Mouse (Mus musculus): Measurements from ENCODE around the gene Pgbd5. TPM values are rescaled to one million over a fixed set of nuclear protein-coding genes. Genes with fewer than 3 reads are reported as not detected.
"Not testable (repeated sequence)": the region's sequence is repeated elsewhere in the genome, so short reads cannot be mapped to it uniquely, and the experiment has no call there.

Pgbd5 gene
- polyA plus RNA-seq, 1 experiment from 2014 or later = 16.4 TPM

GRCm38 (mm10) chr8:124455359-124455758 is 15.9 kb upstream of the Pgbd5 start:
- Histone ChIP-seq H3K4me3 (no peak overlapping the region), H3K4me1 (replicated peaks) (no peaks in the 10 kb centered on the region), H3K9me3 (no peaks in the 10 kb centered on the region), H3K27ac (replicated peaks) (no peak overlapping the region), H3K36me3 (no peaks in the 10 kb centered on the region), H3K27me3 (no peaks in the 10 kb centered on the region), H3K9ac (no peak overlapping the region), H3K4me2 (no peak overlapping the region)
- WGBS = 58% methylated on average over 3 of the region's 3 CpGs
- no peak for ATAC-seq (ENCODE audit: low FRiP score, low read depth)

DNA sequence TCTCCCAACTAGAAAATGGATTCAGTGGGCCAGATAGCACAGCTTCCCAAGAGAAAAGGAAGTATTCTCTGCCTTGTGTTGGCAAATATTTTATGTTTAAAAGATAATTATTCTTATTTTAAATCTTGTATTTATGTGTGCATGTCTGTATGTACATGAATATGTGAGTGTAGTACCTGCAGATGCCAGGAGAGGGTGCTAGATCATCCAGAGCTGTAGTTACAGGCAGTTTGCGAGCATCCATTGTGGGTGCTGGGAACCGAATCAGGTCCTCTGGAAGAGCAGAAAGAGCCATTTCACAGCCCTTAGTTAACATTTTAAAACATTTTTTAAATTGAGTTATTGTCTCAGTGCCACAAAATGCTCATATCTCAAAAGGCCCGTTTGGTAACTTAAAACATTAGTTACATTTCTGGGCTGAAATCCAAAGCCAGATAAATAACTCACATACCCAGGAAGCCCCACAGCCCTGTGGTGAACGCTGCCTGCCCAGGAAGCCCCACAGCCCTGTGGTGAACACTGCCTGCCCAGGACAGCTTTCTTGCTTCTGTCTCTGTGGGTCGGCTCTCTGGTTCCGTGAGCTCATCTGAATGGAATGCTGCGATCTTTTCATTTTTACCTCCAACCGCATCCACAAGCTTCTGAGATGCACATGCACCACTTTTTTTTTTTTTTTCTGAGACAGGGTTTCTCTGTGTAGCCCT is 10.9 kb upstream of the Pgbd5 start:
- Histone ChIP-seq H3K27ac (replicated peaks) (no peak overlapping the region), H3K27me3 (no peaks in the 10 kb centered on the region), H3K4me1 (replicated peaks) (peaks cover 6% of the 10 kb centered on the region), H3K9me3 (no peaks in the 10 kb centered on the region), H3K4me2 (no peak overlapping the region), H3K4me3 (no peak overlapping the region), H3K9ac (no peak overlapping the region), H3K36me3 (no peaks in the 10 kb centered on the region)
- no peak for ATAC-seq (ENCODE audit: low FRiP score, low read depth)
- 85% methylated on average over 8 of the region's 8 CpGs for WGBS

DNA sequence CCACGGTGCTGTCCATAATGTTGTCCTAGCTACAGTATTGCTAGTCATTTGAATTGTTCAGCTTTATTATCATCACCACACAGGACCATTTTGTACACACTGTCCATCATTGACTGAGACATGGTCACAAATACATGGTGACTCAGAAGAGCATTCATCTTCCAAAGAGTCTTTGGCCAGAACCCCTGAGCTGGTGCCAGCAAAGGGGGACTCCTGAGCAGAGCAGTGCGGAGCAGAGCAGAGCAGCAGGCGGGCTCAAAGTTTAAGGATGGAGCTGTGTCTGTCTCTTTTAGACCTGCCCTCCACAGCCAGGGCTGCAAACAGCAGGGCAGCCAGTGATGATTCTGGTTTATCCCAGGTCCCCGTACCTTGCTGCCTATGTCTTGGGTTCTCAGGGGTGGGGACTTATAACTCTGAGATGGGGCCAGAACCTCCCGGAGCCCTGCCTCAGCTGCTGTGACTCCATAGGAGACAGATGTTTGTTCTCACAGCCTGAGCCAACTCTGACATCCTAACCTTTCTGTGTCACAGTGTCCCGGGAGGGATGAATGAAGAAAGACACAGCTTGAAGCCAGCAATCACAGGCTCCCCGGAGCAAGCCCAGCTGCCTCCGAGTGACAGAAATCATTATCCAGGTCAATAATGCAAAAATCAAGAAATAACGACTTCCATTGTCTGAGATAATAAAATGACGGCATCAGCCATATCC is 9.7 kb upstream of the Pgbd5 start:
- Histone ChIP-seq H3K36me3 (no peaks in the 10 kb centered on the region), H3K9ac (no peak overlapping the region), H3K27ac (replicated peaks) (no peak overlapping the region), H3K4me2 (no peak overlapping the region), H3K27me3 (no peaks in the 10 kb centered on the region), H3K9me3 (no peaks in the 10 kb centered on the region), H3K4me1 (replicated peaks) (peaks cover 6% of the 10 kb centered on the region), H3K4me3 (no peak overlapping the region)
- WGBS = 33% methylated on average over 10 of the region's 10 CpGs
- no peak for ATAC-seq (ENCODE audit: low FRiP score, low read depth)

DNA sequence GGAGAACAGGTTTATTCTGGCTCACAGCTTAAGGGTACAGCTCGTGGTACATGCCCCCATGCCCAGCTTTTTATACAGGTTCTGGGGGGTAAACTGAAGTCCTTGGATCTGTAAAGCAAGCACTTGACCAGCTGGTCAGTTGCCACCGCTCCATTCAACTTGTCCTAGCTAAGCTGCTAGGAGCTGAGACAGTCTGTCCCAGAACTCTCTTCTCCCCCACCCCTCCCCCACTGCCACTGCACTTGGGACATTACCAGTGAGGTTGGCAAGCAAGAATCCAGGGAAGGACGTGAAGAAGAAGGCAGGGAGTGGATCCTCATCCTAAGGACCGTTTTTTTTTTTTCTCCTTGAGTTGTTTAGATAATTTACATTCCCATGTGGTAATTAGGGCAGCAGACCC is 2.7 kb downstream of the Pgbd5 start:
- 19% methylated on average over 4 of the region's 4 CpGs for WGBS
- no peak overlapping the region for H3K4me3 ChIP-seq
- no peak overlapping the region for H3K4me2 ChIP-seq
- peaks cover 32% of the 10 kb centered on the region for H3K4me1 ChIP-seq (replicated peaks)
- H3K9me3 ChIP-seq = no peaks in the 10 kb centered on the region
- ATAC-seq (ENCODE audit: low FRiP score, low read depth) = no peak
- H3K9ac ChIP-seq = no peak overlapping the region
- H3K27ac ChIP-seq (replicated peaks) = no peak overlapping the region
- no peaks in the 10 kb centered on the region for H3K27me3 ChIP-seq
- no peaks in the 10 kb centered on the region for H3K36me3 ChIP-seq

GRCm38 (mm10) chr8:124435707-124436243 is 3.7 kb downstream of the Pgbd5 start:
- no peaks in the 10 kb centered on the region for H3K27me3 ChIP-seq
- H3K36me3 ChIP-seq = no peaks in the 10 kb centered on the region
- no peak overlapping the region for H3K27ac ChIP-seq (replicated peaks)
- H3K4me2 ChIP-seq = no peak overlapping the region
- H3K9me3 ChIP-seq = no peaks in the 10 kb centered on the region
- H3K4me3 ChIP-seq = no peak overlapping the region
- no peak for ATAC-seq (ENCODE audit: low FRiP score, low read depth)
- 70% methylated on average over 10 of the region's 10 CpGs for WGBS
- peaks cover 42% of the 10 kb centered on the region for H3K4me1 ChIP-seq (replicated peaks)
- no peak overlapping the region for H3K9ac ChIP-seq

GRCm38 (mm10) chr8:124435170-124435569 is 4.3 kb downstream of the Pgbd5 start:
- Histone ChIP-seq H3K27ac (replicated peaks) (peak overlapping the region; percentile 85), H3K9me3 (no peaks in the 10 kb centered on the region), H3K4me2 (peak overlapping the region; percentile 75), H3K4me3 (peak overlapping the region; percentile 58), H3K4me1 (replicated peaks) (peaks cover 46% of the 10 kb centered on the region), H3K27me3 (no peaks in the 10 kb centered on the region), H3K9ac (peak overlapping the region; percentile 43), H3K36me3 (no peaks in the 10 kb centered on the region)
- 46% methylated on average over 4 of the region's 4 CpGs for WGBS
- ATAC-seq (ENCODE audit: low FRiP score, low read depth) = no peak

GRCm38 (mm10) chr8:124434126-124434790 is 5.2 kb downstream of the Pgbd5 start:
- Histone ChIP-seq H3K27me3 (no peaks in the 10 kb centered on the region), H3K4me2 (peak overlapping the region; percentile 75), H3K27ac (replicated peaks) (peak overlapping the region; percentile 85), H3K4me1 (replicated peaks) (peaks cover 55% of the 10 kb centered on the region), H3K9ac (peak overlapping the region; percentile 82), H3K9me3 (no peaks in the 10 kb centered on the region), H3K36me3 (no peaks in the 10 kb centered on the region), H3K4me3 (peak overlapping the region; percentile 58)
- peak; percentile 97 for ATAC-seq (ENCODE audit: low FRiP score, low read depth)
- under 1% methylated on average over 78 of the region's 101 CpGs for WGBS

DNA sequence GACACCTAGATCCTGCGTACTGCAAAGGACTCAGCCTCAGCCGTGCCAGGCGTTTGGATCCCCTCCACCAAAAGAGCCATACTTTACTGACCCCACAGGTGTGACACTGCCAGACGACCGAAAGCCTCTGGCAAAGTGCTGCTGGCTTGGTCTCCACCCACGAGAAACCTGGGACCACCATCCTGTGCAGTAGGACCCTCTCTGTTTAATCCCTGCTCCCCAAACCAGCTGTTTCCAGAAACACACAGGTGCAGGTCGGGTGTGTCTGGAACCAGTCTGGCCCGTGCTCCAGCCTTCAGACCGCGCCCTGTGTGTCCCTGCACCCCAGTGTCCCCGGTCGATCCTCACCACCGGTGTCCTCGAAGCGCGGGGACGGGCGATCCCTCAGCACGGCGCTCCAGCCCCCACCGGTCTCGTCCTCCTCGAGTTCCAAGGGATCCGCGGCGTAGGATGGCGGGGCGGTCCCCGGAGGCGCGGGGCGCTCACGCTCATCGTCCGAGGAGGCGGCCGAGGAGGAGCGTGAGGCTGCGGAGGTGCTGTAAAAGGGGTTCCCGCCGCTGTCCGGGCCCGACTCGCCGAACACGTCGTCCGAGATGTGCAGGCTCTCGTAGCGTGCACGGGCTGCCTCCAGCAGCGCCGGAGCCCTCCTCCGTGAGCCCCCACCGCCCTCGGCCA is 5.9 kb downstream of the Pgbd5 start:
- Histone ChIP-seq H3K27me3 (no peaks in the 10 kb centered on the region), H3K4me3 (peak overlapping the region; percentile 58), H3K4me1 (replicated peaks) (peaks cover 57% of the 10 kb centered on the region), H3K9ac (peak overlapping the region; percentile 82), H3K9me3 (no peaks in the 10 kb centered on the region), H3K36me3 (no peaks in the 10 kb centered on the region), H3K4me2 (peak overlapping the region; percentile 75), H3K27ac (replicated peaks) (peak overlapping the region; percentile 85)
- peak; percentile 31 for ATAC-seq (ENCODE audit: low FRiP score, low read depth)
- WGBS = under 1% methylated on average over 53 of the region's 56 CpGs

GRCm38 (mm10) chr8:124430881-124431280 is 8.6 kb downstream of the Pgbd5 start:
- no peak overlapping the region for H3K27ac ChIP-seq (replicated peaks)
- H3K27me3 ChIP-seq = no peaks in the 10 kb centered on the region
- H3K9me3 ChIP-seq = no peaks in the 10 kb centered on the region
- peak overlapping the region; percentile 22; the same call in 1 of the 2 replicates for H3K9ac ChIP-seq
- peak overlapping the region; percentile 75 for H3K4me2 ChIP-seq
- peaks cover 62% of the 10 kb centered on the region for H3K4me1 ChIP-seq (replicated peaks)
- no peaks in the 10 kb centered on the region for H3K36me3 ChIP-seq
- ATAC-seq (ENCODE audit: low FRiP score, low read depth) = no peak
- peak overlapping the region; percentile 58 for H3K4me3 ChIP-seq
- 56% methylated on average over 6 of the region's 6 CpGs for WGBS

- H3K36me3 ChIP-seq = no peaks in the 10 kb centered on the region
- 49% methylated on average over 6 of the region's 6 CpGs for WGBS
- peaks cover 54% of the 10 kb centered on the region for H3K4me1 ChIP-seq (replicated peaks)
- ATAC-seq (ENCODE audit: low FRiP score, low read depth) = no peak
- no peaks in the 10 kb centered on the region for H3K9me3 ChIP-seq
- no peak overlapping the region for H3K4me3 ChIP-seq
- H3K27ac ChIP-seq (replicated peaks) = no peak overlapping the region
- H3K4me2 ChIP-seq = no peak overlapping the region
- H3K9ac ChIP-seq = no peak overlapping the region
- no peaks in the 10 kb centered on the region for H3K27me3 ChIP-seq
These were observed 10.0 kb downstream of the Pgbd5 start for GRCm38 (mm10) chr8:124429417-124429816.

- H3K36me3 ChIP-seq; H3K27ac ChIP-seq (replicated peaks); H3K4me3 ChIP-seq; H3K4me2 ChIP-seq; ATAC-seq (ENCODE audit: low FRiP score, low read depth); H3K27me3 ChIP-seq; H3K9ac ChIP-seq; H3K9me3 ChIP-seq: not testable (repeated sequence)
- 65% methylated on average over 2 of the region's 2 CpGs for WGBS
- peaks cover 54% of the 10 kb centered on the region for H3K4me1 ChIP-seq (replicated peaks)
These were observed 10.7 kb downstream of the Pgbd5 start for GRCm38 (mm10) chr8:124428721-124429120.

Measured in hindbrain, embryonic 15.5 days (tissue).